Mouse (Mus musculus) liver, embryonic 14.5 days (tissue): Measurements from ENCODE around the gene Kri1.

Source experiments
- CTCF ChIP-seq: IDR thresholded peaks from 2 replicates; pipeline ENCODE4 v1.5.1; 2016; ENCODE audit warnings: antibody characterized with exemption, low read depth, control low read depth
- EP300 ChIP-seq: IDR thresholded peaks from 2 replicates; pipeline ENCODE4 v1.6.1; 2016; ENCODE audit warnings: antibody characterized with exemption, low read depth

GRCm38 (mm10) chr9:21233366-21233765 lies 54.4 kb downstream of the Kri1 start:
- TF ChIP-seq CTCF (no peak), EP300 (no peak)
